Mouse (Mus musculus) lung, embryonic 16.5 days (tissue): Measurements from ENCODE around the gene Hdc. TPM values are rescaled to one million over a fixed set of nuclear protein-coding genes. Genes with fewer than 3 reads are reported as not detected.

Experiments used
- ATAC-seq: fragments of 200-750 bp; cut with Nextera tagmentation; 2 replicates; pipeline ENCODE4 v1.8.0; 2017; ENCODE audit warnings: low read depth, mild to moderate bottlenecking, moderate library complexity
- H3K27ac ChIP-seq: fragments of 300-500 bp; sonication (generic); 2 replicates; pipeline ENCODE4 v1.5.1; 2014; ENCODE audit warnings: mild to moderate bottlenecking, control low read depth, low read length
- H3K27me3 ChIP-seq: fragments of 300-500 bp; sonication (generic); 2 replicates; pipeline ENCODE4 v1.6.1; 2014; ENCODE audit warnings: low read depth, low read length, mixed read lengths; ENCODE audit not compliant: control insufficient read depth, insufficient read depth
- H3K36me3 ChIP-seq: fragments of 300-500 bp; sonication (generic); 2 replicates; pipeline ENCODE4 v1.6.1; 2014; ENCODE audit warnings: low read length; ENCODE audit not compliant: control insufficient read depth, insufficient read depth
- H3K4me1 ChIP-seq: fragments of 300-500 bp; sonication (generic); replicated peaks from 2 replicates; pipeline ENCODE4 v1.6.1; 2014; ENCODE audit warnings: low read length, mixed read lengths; ENCODE audit not compliant: control insufficient read depth, insufficient read depth
- H3K4me2 ChIP-seq: fragments of 300-500 bp; sonication (generic); 2 replicates; pipeline ENCODE4 v1.6.1; 2014; ENCODE audit warnings: low read depth, low read length, control low read depth
- H3K4me3 ChIP-seq: fragments of 300-500 bp; sonication (generic); 2 replicates; pipeline ENCODE4 v1.5.1; 2014; ENCODE audit warnings: mild to moderate bottlenecking, low read length, control low read depth
- H3K9ac ChIP-seq: fragments of 300-500 bp; sonication (generic); 2 replicates; pipeline ENCODE4 v1.6.1; 2014; ENCODE audit warnings: low read length, control low read depth
- H3K9me3 ChIP-seq: fragments of 300-500 bp; sonication (generic); 2 replicates; pipeline ENCODE4 v1.6.1; 2016; ENCODE audit warnings: low read length; ENCODE audit not compliant: control insufficient read depth
- WGBS: fragments of 180-500 bp; shearing (Covaris S2); extraction: QIAGEN DNeasy Blood & Tissue Kit; methylation state at CpG from one replicate; pipeline ENCODE4 v1.1.7; 2014; 5-methylcytosine and 5-hydroxymethylcytosine counted together
- polyA plus RNA-seq: library from polyadenylated mRNA; unstranded; fragments of >200 nt; fragmentation: Nextera tagmentation; extraction: Ambion mirVana; gene quantifications from 2 replicates; pipeline ENCODE4 v1.2.1, GENCODE M21; 2015

Hdc gene
- polyA plus RNA-seq, 1 experiment from 2014 or later: 12.3 TPM

DNA sequence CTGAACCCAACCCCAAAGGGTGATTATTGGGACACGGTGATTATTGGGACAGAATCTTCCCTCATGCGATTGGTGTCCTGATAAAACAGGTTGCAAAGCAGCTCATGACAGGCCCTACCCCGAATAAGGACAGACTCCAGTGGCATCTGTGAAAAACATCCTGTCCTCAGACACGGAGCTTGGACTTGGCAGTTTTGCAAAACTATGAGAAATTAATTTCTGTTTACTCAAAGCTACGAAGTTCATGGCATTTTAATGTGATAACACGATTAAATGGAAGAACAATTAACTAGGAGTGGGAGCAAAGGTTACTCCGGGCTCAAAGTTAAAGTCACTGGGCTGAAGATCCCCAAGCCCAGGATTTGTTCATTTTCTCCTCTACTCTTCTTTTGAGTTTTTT lies 69.4 kb downstream of the Hdc start:
- H3K4me2 ChIP-seq: no peak overlapping the region
- 57% methylated on average over 7 of the region's 7 CpGs for WGBS
- H3K4me3 ChIP-seq: no peak overlapping the region
- no peaks in the 10 kb centered on the region for H3K9me3 ChIP-seq
- H3K27me3 ChIP-seq: peaks cover 35% of the 10 kb centered on the region
- ATAC-seq: no peak
- H3K36me3 ChIP-seq: no peaks in the 10 kb centered on the region
- H3K27ac ChIP-seq: no peak overlapping the region
- peaks cover 3% of the 10 kb centered on the region; the same call in 1 of the 2 replicates for H3K4me1 ChIP-seq
- H3K9ac ChIP-seq: no peak overlapping the region

- H3K27ac ChIP-seq: no peak overlapping the region
- no peaks in the 10 kb centered on the region for H3K4me1 ChIP-seq
- H3K9me3 ChIP-seq: no peaks in the 10 kb centered on the region
- H3K36me3 ChIP-seq: no peaks in the 10 kb centered on the region
- ATAC-seq: no peak
- no peak overlapping the region for H3K4me2 ChIP-seq
- peaks cover 5% of the 10 kb centered on the region for H3K27me3 ChIP-seq
- H3K9ac ChIP-seq: no peak overlapping the region
- H3K4me3 ChIP-seq: no peak overlapping the region
- WGBS: 55% methylated on average over 3 of the region's 3 CpGs
Measured at GRCm38 (mm10) chr2:126546392-126546791, 72.7 kb downstream of the Hdc start.

GRCm38 (mm10) chr2:126545297-126545696 lies 73.8 kb downstream of the Hdc start:
- 51% methylated on average over 5 of the region's 5 CpGs for WGBS
- Histone ChIP-seq H3K27ac (no peak overlapping the region), H3K4me2 (no peak overlapping the region), H3K4me1 (no peaks in the 10 kb centered on the region), H3K4me3 (no peak overlapping the region), H3K9me3 (no peaks in the 10 kb centered on the region), H3K9ac (no peak overlapping the region), H3K36me3 (no peaks in the 10 kb centered on the region), H3K27me3 (no peaks in the 10 kb centered on the region)
- ATAC-seq: no peak

Other genes with a start within 250 kb of the Hdc start
- gene Atp8b4, start 118.6 kb downstream of the Hdc start, polyA plus RNA-seq: 1.1 and 1.5 TPM in 2 replicates
- gene Slc27a2, start 66.9 kb downstream of the Hdc start, polyA plus RNA-seq: 1.5 and 2.9 TPM in 2 replicates
- 53.0 and 58.6 TPM in 2 replicates for gene Gabpb1, start 57.0 kb upstream of the Hdc start, polyA plus RNA-seq
- 43.0 and 43.4 TPM in 2 replicates for gene Usp8, start 88.0 kb upstream of the Hdc start, polyA plus RNA-seq
- gene Usp50, start 164.2 kb upstream of the Hdc start, polyA plus RNA-seq: 1.7 and 2.2 TPM in 2 replicates